Mouse (Mus musculus): ENCODE measurements around the gene Secisbp2l.

- TF ChIP-seq CTCF (IDR thresholded peaks at IDR 0.05; ENCODE audit: low read depth, low read length) = no peak
- TF ChIP-seq GATA1 (IDR thresholded peaks at IDR 0.05; ENCODE audit: borderline replicate concordance, low read length) = no peak
- no peak for TF ChIP-seq POLR2AphosphoS5 (IDR thresholded peaks at IDR 0.05; ENCODE audit: insufficient replicate concordance, low read depth, low read length)
These were observed 6.6 kb upstream of the Secisbp2l start for GRCm38 (mm10) chr2:125789265-125789664.

Data from G1E (cell line).